Mouse (Mus musculus) layer of hippocampus, adult 9-10 months (tissue): ENCODE results near the gene Syce1l.

ENCODE experiments used
- DNase-seq: peaks from one replicate; pipeline ENCODE4 v3.0.0; 2022; ENCODE audit warnings: low spot score

Gene Syce1l

DNA sequence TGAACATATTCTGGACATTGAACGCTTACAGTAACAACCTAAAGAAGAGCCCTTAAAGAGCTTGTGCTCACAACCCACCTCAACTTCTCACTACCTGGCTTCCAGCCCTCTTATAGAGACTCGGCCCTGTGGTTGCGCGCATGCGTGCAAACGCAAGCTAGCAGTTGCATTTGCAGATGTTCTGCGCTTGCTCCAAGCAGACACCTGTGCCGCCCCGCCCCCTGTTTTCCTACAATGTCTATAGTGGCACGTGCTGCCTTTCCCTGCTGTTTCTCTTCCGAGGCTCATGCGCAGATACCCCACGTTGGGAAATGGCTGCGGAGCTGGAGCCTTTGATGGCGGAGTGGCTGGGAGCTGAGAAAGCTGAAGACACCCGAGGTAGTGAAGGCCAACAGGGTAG lies at the start of gene Syce1l:
Gene Syce1l (plus strand): TSS at position 288 of the 400 bp plus-strand sequence.
- DNase-seq, result no peak

DNA sequence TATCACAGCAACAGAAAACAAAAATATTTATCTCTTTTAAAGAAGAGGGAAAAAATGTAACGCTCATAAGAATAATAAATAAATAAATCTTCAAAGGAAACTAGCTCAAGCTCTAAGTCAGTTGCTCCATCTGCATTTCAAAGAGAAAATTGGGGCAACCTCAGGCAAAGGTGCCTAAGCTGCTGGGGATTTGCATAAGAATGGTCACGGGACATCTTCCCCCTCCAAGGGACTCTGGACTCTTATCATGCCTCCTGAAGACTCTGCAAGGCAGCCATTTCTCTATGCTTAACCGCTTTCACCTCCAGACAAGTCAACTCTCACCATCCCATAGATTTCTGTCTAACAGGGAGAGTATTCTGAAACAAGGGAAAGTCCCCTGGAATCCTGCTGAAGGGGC lies 44.6 kb upstream of the Syce1l start:
- no peak for DNase-seq

DNA sequence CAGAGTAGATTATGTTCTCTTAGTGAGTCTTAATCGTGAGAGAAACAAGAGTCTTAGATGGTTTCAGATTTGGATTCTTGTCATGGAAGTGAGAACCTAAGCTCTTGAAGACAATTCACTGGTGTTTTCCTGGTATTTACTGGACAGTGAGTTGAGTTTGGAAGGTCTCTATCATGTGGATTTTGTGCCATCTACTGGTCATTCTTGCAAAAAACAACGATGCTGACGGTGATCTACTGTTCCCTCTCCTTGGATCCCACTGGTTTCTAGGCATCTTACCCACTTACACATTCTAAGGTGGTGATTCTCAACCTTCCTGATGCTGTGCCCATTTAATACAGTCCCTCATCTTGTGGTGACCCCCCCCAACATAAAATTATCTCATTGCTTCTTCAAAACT lies 10.4 kb upstream of the Syce1l start:
- peak; percentile 67 for DNase-seq

GRCm38 (mm10) chr8:113634161-113634560 lies 8.9 kb upstream of the Syce1l start:
- DNase-seq, result no peak

DNA sequence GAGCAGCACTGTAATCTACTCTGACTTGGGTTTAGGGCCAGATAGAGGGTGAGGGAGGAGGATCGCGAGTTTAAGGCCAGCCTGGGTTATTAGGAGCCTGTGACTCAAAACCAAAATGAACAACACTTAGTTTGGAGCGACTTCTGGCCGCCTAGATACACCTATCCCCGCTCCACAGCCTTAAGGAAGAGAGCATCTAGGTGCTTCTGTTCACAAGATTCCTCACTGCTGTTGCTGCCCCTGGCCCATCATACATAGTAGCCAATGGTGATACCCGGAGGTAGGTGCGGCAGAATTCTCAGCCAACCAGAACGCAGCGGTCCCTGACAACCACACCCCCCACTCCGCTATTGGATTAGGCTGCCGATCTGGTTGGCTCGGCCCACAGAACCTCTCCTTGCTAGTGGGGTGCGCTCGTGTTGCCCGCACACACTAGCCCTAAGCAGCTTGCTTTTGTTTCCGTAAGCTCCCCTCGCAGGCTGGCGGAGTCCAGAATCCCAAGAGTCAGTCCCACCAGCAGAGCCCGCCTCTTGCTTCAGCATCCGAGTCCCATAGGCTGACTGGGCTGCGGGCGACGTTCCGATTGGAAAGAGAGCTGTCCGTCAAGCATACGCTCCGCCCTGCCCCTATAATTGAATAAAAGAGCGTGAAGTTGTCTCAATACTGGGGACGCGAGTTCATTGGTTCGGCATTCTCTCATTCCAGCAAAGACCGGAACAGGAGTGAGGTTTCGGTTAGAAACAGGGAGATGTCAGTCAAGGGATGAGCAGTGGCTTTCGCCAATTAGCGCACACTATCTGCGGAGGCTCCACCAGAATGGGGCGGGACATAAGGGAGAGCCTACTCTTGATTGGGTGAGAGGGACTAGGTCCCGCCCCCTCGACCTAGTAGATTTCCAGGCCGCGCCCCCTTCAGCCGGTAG lies 8.1 kb upstream of the Syce1l start, which contains the start of gene Mon1b:
Gene Mon1b (plus strand): TSS at position 918 of the 922 bp plus-strand sequence.
- DNase-seq, result peak; percentile 98

DNA sequence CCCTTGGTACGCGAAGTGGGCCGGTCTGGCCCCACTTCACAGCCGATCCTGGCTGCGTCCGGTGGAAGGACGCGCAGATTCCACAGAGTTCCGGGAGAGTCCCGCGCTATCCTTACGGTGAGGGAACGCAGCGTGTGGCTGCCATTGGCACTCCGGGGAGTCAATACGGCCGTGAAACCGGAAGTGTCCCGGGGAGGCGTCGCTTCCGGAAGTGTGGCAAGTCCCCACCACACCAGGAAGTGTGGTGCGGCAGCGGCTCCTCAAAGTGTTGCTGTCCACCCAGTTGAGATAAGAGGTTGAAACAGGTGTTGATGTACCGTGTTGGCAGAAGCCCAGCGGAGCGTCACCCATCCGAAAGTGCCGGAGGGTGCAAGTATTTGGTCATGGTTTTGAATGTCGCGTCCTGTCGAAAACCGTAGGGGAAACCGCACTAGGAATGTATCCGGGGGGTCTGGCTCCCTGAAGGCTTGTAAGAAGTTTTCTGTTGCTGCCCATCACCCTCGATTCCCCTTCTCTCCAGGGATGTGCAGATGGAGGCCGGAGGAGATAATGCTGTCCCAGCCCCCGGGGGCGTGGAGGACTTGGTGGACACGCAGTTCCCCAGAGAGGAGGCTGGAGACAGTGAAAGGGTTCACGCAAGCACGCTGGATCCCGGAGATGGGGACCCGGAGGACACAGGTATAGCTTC lies 7.3 kb upstream of the Syce1l start:
- DNase-seq, result no peak

GRCm38 (mm10) chr8:113636280-113636628 lies 6.8 kb upstream of the Syce1l start:
- no peak for DNase-seq

DNA sequence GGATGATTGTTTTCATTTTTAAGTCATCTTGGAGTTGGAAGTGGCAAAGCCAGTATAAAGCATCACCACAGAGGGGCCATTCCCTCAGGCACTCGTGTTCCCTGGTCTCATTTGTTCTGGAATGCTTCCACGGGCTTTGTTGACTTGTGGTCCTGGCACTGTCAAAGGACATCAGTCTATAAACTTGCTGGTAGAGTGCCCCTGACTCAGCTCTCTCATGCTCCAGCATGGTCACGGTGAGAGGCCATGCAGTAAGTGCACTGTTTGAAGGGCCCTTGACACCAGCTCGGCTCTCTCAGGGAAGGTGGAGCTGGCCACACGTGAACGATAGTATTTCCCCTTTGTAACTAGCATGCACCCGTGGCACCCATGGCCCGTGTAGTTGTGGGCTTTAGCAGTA lies 2.7 kb upstream of the Syce1l start:
- no peak for DNase-seq

GRCm38 (mm10) chr8:113643479-113644210 lies 632 bp downstream of the Syce1l start:
- no peak for DNase-seq

DNA sequence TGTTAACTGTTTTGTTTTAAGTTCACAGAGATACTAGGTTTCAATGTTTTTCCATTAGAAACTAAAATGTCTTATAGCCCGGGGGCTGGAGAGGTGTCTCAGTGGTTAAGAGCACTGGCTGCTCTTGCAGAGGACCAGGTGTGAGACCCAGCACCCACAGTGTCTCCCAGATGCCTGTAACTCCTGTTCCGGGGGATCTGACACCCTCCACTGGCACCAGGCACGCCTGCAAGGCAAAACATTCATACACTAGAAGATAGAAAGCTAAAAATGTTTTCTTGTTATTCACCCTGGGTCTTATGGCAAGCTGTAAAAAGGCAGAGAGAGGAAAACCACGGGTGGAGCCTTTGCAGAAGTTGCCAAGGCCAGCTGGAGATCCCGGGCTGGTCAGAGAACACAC lies 2.2 kb downstream of the Syce1l start:
- no peak for DNase-seq

- DNase-seq, result no peak
Measured at GRCm38 (mm10) chr8:113652450-113652849, 9.4 kb downstream of the Syce1l start.

DNA sequence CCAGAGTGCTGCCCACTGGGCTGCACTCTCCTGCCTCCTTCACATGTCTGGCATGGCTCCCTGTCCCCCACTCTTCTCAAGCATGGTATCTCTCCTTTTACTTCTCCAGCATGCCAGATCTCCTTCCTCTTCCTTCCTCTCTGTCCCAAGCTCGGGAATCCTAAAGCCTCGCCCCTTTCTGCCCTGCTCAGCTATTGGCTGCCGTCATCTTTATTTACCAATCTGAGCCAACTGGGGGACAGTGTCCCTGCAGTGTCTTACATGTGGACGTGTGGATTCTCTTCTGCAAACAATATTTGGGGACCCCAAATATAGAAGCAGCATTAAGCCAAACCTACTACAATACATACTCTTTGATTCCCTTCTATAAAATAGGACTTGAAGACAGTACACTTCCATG lies 10.1 kb downstream of the Syce1l start:
- no peak for DNase-seq

DNA sequence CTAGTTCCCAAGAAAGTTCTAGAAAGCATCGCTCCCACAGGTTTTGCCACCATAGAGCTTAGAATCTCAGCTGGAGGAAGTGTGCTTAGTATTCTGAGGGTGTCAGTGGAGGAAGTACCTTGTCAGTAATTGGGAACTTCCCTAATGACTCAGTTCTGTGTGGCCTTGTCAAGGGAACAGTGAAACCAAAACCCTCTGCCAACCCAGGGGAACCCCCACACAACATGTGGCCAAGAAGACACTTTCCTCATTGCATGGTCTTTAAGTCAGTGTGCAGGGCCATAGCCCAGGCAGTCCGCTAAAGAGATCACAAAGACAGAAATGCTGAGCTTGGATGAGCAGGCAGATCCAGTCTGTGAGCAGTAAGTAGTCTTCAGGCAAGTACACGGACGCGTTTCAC lies 13.1 kb downstream of the Syce1l start:
- no peak for DNase-seq

DNA sequence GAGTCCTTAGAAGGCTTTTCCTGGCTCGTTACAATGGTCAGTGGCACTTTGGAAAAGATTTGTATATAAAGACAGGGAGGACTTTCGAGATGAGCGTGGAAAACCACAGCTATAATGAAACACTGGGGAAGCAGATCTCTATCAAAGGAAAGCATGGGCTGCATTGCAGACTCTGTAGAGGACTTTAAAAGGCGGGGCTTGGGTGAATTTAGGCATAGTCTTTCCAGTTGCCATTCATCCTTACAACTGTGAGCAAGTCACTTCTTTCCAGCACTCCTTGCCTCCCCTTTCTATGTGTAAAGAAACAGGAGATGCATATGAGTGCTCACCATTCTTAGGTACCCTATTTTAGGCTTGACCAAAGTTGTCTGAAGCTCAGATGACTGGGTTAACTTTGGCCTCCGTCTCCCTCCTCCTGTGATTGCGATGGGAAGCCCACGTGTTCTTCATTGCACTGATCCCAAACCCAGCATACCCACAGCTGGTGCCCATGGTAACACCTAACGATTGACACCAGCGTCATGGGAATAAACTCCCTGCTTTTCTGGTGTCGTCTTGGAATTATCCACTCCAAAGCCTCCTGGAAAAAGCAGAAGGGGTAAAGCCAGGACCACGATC lies 13.8 kb downstream of the Syce1l start:
- DNase-seq, result no peak

DNA sequence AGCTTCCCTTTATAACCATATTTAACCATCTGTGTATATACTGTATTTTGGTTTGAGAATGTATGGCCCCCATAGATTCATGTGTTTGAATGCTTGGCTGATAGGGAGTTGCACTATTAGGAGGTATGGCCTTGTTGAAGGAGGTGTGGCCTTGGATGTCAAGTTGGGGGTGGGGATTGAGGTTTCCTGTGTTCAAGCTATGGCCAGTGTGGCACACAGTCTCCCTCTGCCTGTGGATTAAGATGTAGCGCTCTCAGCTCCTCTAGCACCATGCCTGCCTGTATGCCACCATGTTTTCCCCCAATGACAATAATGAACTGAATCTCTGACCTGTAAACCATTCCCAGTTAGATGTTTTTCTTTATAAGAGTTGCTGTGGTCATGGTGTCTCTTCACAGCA lies 17.1 kb downstream of the Syce1l start:
- no peak for DNase-seq

- peak; percentile 90 for DNase-seq
Measured at GRCm38 (mm10) chr8:113664544-113664943, 21.5 kb downstream of the Syce1l start.

DNA sequence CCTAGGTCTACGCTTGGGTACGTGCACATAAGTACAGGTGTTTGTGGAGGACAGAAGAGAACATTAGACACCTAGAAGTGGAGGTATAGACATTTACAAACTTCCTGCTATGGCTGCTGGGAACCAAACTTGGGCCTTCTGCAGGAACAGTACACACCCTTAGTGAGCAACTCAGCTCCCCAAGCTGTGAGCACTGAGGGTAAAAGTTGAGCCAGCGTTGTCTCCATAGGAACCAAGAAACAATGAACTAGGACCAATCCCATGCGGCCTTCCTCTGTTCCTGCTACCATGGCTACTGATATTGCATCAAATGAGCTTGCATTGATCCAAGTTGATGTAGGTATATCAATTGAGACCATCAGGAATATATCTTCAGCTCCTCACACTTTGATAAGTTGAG lies 22.0 kb downstream of the Syce1l start:
- no peak for DNase-seq

- no peak for DNase-seq
Measured at GRCm38 (mm10) chr8:113665951-113666350, 22.9 kb downstream of the Syce1l start.

DNA sequence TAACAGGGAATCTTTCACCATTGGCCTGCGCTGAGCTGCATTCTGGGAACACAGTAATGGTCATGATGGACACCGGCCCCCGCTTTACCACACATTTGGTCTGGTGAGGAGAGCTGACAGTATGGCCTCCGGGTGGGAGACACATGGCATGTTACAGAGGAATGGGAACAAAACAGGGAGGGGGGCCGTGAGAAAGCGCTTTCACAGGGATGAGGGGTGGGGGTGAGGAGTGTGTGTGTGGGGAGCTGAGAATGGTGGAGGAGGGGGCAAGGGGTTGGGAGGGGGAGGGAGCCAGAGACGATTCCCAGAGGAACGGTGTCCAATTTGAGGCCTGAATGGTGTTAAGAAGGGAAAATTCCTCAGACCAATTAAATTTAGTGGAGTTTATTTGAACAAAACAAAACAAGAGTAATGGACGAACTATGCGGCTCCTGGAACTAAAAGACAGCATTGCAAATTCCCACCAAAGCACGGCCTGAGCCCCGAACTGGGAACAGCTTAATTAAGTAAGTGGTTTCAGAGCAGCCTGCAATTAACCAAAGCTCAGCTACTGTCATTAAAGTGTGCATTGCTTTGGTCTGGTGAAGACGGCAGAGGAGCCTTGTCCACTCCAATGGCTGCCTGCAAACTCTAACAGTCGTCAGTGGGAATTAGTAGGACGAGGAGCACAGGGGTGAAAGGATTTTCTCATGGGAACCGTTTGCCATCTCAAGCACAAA lies 23.9 kb downstream of the Syce1l start:
- no peak for DNase-seq

DNA sequence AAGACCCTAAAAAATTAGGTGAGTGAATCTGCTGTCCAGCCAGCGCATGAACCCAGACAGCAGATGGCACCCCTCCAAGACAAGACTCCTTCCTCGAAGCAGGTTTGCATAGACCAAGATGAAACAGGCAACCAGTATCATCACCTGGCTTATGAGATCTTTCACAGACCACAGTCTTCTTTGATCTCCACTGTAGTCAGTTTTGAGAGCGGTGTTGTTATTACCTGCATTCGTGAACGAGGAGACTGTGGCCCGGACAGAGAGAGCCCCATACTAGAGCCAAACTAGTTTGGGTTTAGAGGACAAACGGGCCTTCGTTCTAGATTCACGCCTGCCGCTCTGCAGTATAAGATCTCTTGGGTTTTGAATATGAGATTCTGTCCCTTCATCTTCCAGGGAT lies 26.9 kb downstream of the Syce1l start:
- DNase-seq, result no peak

DNA sequence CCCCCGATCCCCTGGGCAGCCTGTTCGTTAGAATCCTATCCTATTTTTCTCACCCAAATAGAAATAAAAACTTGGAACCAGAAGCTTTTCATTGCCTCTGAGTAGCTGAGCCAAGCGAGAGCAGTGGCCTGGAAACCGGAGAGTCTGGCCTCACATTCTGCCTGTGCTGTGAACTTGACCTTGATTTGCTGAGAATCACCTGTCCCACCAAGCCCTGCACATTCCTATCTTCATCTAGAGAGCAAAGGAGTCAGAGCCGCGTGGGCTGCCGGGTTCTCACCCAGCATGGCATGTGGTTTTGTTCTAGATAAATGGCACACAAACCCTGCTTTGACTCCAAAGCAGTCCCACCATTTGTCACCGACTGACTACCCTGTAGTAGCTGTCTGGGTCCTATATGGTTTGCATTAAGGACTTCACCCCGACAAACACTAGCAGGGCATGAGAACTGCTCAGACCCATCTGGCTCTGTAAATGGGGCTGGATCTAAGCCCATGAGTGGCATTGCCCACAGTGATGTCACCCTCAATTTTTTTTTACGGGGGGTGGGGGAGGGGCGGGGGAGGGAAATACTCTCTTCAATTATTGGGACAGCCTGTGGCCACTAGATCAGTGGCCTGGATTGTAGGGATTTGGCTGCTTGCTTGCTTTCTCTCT lies 29.7 kb downstream of the Syce1l start:
- DNase-seq, result no peak
